Mouse (Mus musculus) forebrain, postnatal 0 days (tissue): Measurements from ENCODE around the gene Gm9602. TPM values are rescaled to one million over a fixed set of nuclear protein-coding genes. Genes with fewer than 3 reads are reported as not detected.
"Not testable (repeated sequence)": the region's sequence is repeated elsewhere in the genome, so short reads cannot be mapped to it uniquely, and the experiment has no call there.

Source experiments
- ATAC-seq: fragments of 200-750 bp; cut with Nextera tagmentation; 2 replicates; pipeline ENCODE4 v1.8.0; 2017; ENCODE audit warnings: mild to moderate bottlenecking, moderate library complexity
- DNase-seq: peaks from one replicate; pipeline ENCODE4 v3.0.0-alpha.2; 2015
- H3K27ac ChIP-seq: fragments of 300-500 bp; sonication (generic); 2 replicates; pipeline ENCODE4 v1.5.1; 2014; ENCODE audit warnings: low read depth, mild to moderate bottlenecking, antibody characterized with exemption, low read length, moderate library complexity, mixed read lengths
- H3K27me3 ChIP-seq: fragments of 300-500 bp; sonication (generic); 2 replicates; pipeline ENCODE4 v1.6.1; 2014; ENCODE audit warnings: mild to moderate bottlenecking, low read length, mixed read lengths; ENCODE audit not compliant: insufficient read depth
- H3K36me3 ChIP-seq: fragments of 300-500 bp; sonication (generic); 2 replicates; pipeline ENCODE4 v1.6.1; 2014; ENCODE audit warnings: mild to moderate bottlenecking, moderate library complexity; ENCODE audit not compliant: insufficient read depth
- H3K4me1 ChIP-seq: fragments of 300-500 bp; sonication (generic); 2 replicates; pipeline ENCODE4 v1.6.1; 2014; ENCODE audit warnings: antibody characterized with exemption; ENCODE audit not compliant: insufficient read depth
- H3K4me2 ChIP-seq: fragments of 300-500 bp; sonication (generic); 2 replicates; pipeline ENCODE4 v1.6.1; 2014; ENCODE audit warnings: low read depth, mild to moderate bottlenecking, moderate library complexity
- H3K4me3 ChIP-seq: fragments of 300-500 bp; sonication (generic); 2 replicates; pipeline ENCODE4 v1.5.1; 2014; ENCODE audit warnings: low read depth, low read length, mixed read lengths
- H3K9ac ChIP-seq: fragments of 300-500 bp; sonication (generic); 2 replicates; pipeline ENCODE4 v1.6.1; 2014; ENCODE audit warnings: mild to moderate bottlenecking
- H3K9me3 ChIP-seq: fragments of 300-500 bp; sonication (generic); 2 replicates; pipeline ENCODE4 v1.6.1; 2016; ENCODE audit warnings: low read length
- WGBS: fragments of 180-500 bp; shearing (Covaris S2); extraction: QIAGEN DNeasy Blood & Tissue Kit; methylation state at CpG from one replicate; pipeline ENCODE4 v1.1.7; 2014; 5-methylcytosine and 5-hydroxymethylcytosine counted together
- polyA plus RNA-seq: library from polyadenylated mRNA; unstranded; fragments of >200 nt; fragmentation: Nextera tagmentation; extraction: Ambion mirVana; gene quantifications from 2 replicates; pipeline ENCODE4 v1.2.1, GENCODE M21; 2015
- total RNA-seq: library from RNA; depleted of rRNA; stranded (reverse); fragments of >200 nt; gene quantifications from 2 replicates; pipeline ENCODE4 v1.2.3, GENCODE M21; 2014; rRNA removed

The Gm9602 gene
- total RNA-seq (not detected in 2 replicates), polyA plus RNA-seq (not detected in 2 replicates)

DNA sequence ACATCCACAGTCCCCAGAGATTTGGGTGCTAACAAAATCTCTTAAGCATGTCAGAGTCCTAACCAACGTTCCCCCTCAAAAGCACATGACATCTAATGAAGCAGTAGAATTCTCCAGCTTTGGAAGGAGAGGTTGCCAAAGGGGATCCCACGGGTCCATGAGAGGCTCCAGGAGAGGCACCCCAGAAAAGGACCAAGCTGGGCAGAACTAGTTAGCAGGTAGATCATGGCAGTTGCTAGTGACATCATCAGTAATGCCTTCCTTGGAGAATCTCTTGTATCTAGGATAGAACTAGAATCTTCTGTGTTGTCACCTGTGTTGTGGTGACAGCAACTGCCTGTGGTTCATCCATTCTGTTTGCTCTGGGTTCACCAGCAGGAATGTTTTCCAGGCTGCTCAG, at the start of gene Gm9602:
Gene Gm9602 (plus strand): TSS at position 301 of the 400 bp plus-strand sequence.
- H3K9ac ChIP-seq, ATAC-seq, H3K27ac ChIP-seq, H3K27me3 ChIP-seq, H3K4me3 ChIP-seq, H3K4me1 ChIP-seq, DNase-seq, H3K4me2 ChIP-seq, H3K36me3 ChIP-seq, H3K9me3 ChIP-seq: not testable (repeated sequence)
- no CpG with 5 or more reads among the region's 2 CpGs for WGBS

DNA sequence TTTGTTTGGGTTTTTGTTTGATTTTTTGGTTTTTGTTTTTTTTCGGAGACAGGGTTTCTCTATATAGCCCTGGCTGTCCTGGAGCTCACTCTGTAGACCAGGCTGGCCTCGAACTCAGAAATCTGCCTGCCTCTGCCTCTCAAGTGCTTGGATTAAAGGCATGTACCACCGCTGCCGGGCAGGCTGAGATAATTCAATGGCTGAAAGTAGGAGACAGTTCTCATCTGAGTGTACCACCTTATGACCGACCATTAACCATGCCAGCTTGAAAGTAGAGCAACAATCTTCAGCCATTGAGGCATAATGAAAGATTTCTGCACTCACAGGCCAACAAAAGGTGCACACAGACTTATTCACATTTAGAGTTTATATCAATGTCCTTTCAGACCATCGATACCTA, 30.3 kb downstream of the Gm9602 start:
- H3K4me2 ChIP-seq, H3K36me3 ChIP-seq, H3K9me3 ChIP-seq, DNase-seq, H3K4me3 ChIP-seq, H3K27ac ChIP-seq, H3K9ac ChIP-seq, H3K27me3 ChIP-seq, ATAC-seq, H3K4me1 ChIP-seq: not testable (repeated sequence)
- WGBS: 88% methylated on average over 6 of the region's 6 CpGs

DNA sequence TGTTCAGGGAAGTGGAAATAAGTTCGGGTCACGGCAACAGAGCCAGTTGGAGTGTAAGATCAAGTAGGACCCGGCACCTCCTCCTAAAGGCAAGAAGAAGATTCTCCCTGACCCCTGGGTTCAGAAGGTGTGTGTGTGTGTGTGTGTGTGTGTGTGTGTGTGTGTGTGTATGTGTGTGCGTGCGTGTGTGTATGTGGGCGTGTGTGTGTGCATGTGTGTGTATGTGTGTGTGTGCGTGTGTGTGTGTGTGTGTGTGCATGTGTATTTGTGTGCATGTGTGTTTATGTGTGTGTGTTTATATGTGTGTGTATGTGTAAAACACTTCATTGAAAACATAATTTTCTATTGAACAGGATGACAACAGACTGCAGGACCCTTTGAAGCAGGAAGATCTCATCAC, 45.8 kb downstream of the Gm9602 start:
- not testable (repeated sequence) for H3K4me3 ChIP-seq, H3K36me3 ChIP-seq, H3K27me3 ChIP-seq, H3K9ac ChIP-seq, H3K4me1 ChIP-seq, H3K9me3 ChIP-seq, ATAC-seq, H3K4me2 ChIP-seq, DNase-seq, H3K27ac ChIP-seq
- WGBS: 81% methylated on average over 4 of the region's 7 CpGs

Other genes starting within 250 kb of the Gm9602 start
- not detected in 2 replicates for gene Gm3047, start 220.9 kb upstream of the Gm9602 start, total RNA-seq
- gene Gm3047, start 220.9 kb upstream of the Gm9602 start, polyA plus RNA-seq: not detected in 2 replicates
- gene Gm8159, start 144.0 kb upstream of the Gm9602 start, total RNA-seq: not detected in 2 replicates
- not detected in 2 replicates for gene Gm8159, start 144.0 kb upstream of the Gm9602 start, polyA plus RNA-seq
- 1.9 and 3.0 TPM in 2 replicates for gene Gm3239, start 112.1 kb upstream of the Gm9602 start, total RNA-seq
- gene Gm3239, start 112.1 kb upstream of the Gm9602 start, polyA plus RNA-seq: 0.50 and 1.4 TPM in 2 replicates
- not detected in 2 replicates for gene Gm7876, start 67.1 kb upstream of the Gm9602 start, total RNA-seq
- not detected in 2 replicates for gene Gm7876, start 67.1 kb upstream of the Gm9602 start, polyA plus RNA-seq
- gene Gm3252, start 49.6 kb upstream of the Gm9602 start, total RNA-seq: 4.8 and 5.0 TPM in 2 replicates
- gene Gm3252, start 49.6 kb upstream of the Gm9602 start, polyA plus RNA-seq: 3.5 and 3.8 TPM in 2 replicates
- gene Gm3269, start 61.8 kb downstream of the Gm9602 start, total RNA-seq: not detected in 2 replicates
- gene Gm3269, start 61.8 kb downstream of the Gm9602 start, polyA plus RNA-seq: not detected in 2 replicates
- gene Gm3264, start 79.2 kb downstream of the Gm9602 start, total RNA-seq: 2.2 and 6.8 TPM in 2 replicates
- 4.2 and 4.6 TPM in 2 replicates for gene Gm3264, start 79.2 kb downstream of the Gm9602 start, polyA plus RNA-seq
- 0.15 and 0.33 TPM in 2 replicates for gene Gm3278, start 116.1 kb downstream of the Gm9602 start, total RNA-seq
- gene Gm3278, start 116.1 kb downstream of the Gm9602 start, polyA plus RNA-seq: 0.16 and 0.20 TPM in 2 replicates
- gene Gm8297, start 207.6 kb downstream of the Gm9602 start, total RNA-seq: not detected in 2 replicates
- gene Gm8297, start 207.6 kb downstream of the Gm9602 start, polyA plus RNA-seq: not detected in 2 replicates
- gene Gm3298, start 239.6 kb downstream of the Gm9602 start, total RNA-seq: not detected in 2 replicates
- not detected in 2 replicates for gene Gm3298, start 239.6 kb downstream of the Gm9602 start, polyA plus RNA-seq